Mouse (Mus musculus): ENCODE results near the gene Vmn1r219. TPM values are rescaled to one million over a fixed set of nuclear protein-coding genes. Genes with fewer than 3 reads are reported as not detected.
"Not testable (repeated sequence)": the region's sequence is repeated elsewhere in the genome, so short reads cannot be mapped to it uniquely, and the experiment has no call there.

The Vmn1r219 gene
- not detected for total RNA-seq (2021)

GRCm38 (mm10) chr13:23159012-23159411 is at the start of gene Vmn1r219:
TSS of gene Vmn1r219 (plus strand) at chr13:23159312.
- no peak for DNase-seq

- DNase-seq = not testable (repeated sequence)
Measured at GRCm38 (mm10) chr13:23118126-23118525, 41.0 kb upstream of the Vmn1r219 start, which contains the start of gene Vmn1r217. TSS of gene Vmn1r217 (minus strand) at chr13:23118226.

- DNase-seq = no peak
Measured at GRCm38 (mm10) chr13:23120611-23121010, 38.5 kb upstream of the Vmn1r219 start.

GRCm38 (mm10) chr13:23133099-23133498 is 26.0 kb upstream of the Vmn1r219 start, which contains the start of gene Vmn1r218:
TSS of gene Vmn1r218 (plus strand) at chr13:23133155.
- DNase-seq = no peak

GRCm38 (mm10) chr13:23133501-23133900 is 25.6 kb upstream of the Vmn1r219 start:
- no peak for DNase-seq

GRCm38 (mm10) chr13:23138880-23139279 is 20.2 kb upstream of the Vmn1r219 start:
- peak; percentile 5 to 11 for DNase-seq

- DNase-seq = no peak
Measured at GRCm38 (mm10) chr13:23157848-23158247, 1.3 kb upstream of the Vmn1r219 start.

- DNase-seq = not testable (repeated sequence)
Measured at GRCm38 (mm10) chr13:23166471-23166870, 7.4 kb downstream of the Vmn1r219 start.

- no peak for DNase-seq
Measured at GRCm38 (mm10) chr13:23187875-23188274, 28.8 kb downstream of the Vmn1r219 start, which contains the start of gene Vmn1r220. TSS of gene Vmn1r220 (minus strand) at chr13:23187975.

- DNase-seq = not testable (repeated sequence)
Measured at GRCm38 (mm10) chr13:23203885-23204284, 44.8 kb downstream of the Vmn1r219 start.

- DNase-seq = not testable (repeated sequence)
Measured at GRCm38 (mm10) chr13:23213827-23214226, 54.7 kb downstream of the Vmn1r219 start, which contains the start of gene Vmn1r221. TSS of gene Vmn1r221 (plus strand) at chr13:23214127.

Other genes starting within 250 kb of the Vmn1r219 start
- not detected for gene Vmn1r213, start 151.7 kb upstream of the Vmn1r219 start, total RNA-seq (2021)
- gene Vmn1r214, start 128.9 kb upstream of the Vmn1r219 start, total RNA-seq (2021) = not detected
- gene Vmn1r215, start 91.3 kb upstream of the Vmn1r219 start, total RNA-seq (2021) = not detected
- not detected for gene Vmn1r217, start 41.1 kb upstream of the Vmn1r219 start, total RNA-seq (2021)
- gene Vmn1r218, start 26.2 kb upstream of the Vmn1r219 start, total RNA-seq (2021) = not detected
- gene Vmn1r220, start 28.7 kb downstream of the Vmn1r219 start, total RNA-seq (2021) = not detected
- not detected for gene Vmn1r221, start 54.8 kb downstream of the Vmn1r219 start, total RNA-seq (2021)
- not detected for gene Vmn1r222, start 76.6 kb downstream of the Vmn1r219 start, total RNA-seq (2021)
- not detected for gene Vmn1r223, start 87.8 kb downstream of the Vmn1r219 start, total RNA-seq (2021)
- 10 to 100 TPM; 37.7 to 38.8 TPM for gene Zfp322a, start 209.9 kb downstream of the Vmn1r219 start, total RNA-seq (2021)

Data from layer of hippocampus, postnatal 36 days (tissue).